Mouse (Mus musculus) forelimb bud, embryonic 11.5 days (tissue): ENCODE results near the gene Usp2.

Experiments
- DNase-seq: peaks from one replicate; pipeline ENCODE4 v3.0.0-alpha.2; 2012; ENCODE audit warnings: low read depth, low spot score

Usp2 gene

DNA sequence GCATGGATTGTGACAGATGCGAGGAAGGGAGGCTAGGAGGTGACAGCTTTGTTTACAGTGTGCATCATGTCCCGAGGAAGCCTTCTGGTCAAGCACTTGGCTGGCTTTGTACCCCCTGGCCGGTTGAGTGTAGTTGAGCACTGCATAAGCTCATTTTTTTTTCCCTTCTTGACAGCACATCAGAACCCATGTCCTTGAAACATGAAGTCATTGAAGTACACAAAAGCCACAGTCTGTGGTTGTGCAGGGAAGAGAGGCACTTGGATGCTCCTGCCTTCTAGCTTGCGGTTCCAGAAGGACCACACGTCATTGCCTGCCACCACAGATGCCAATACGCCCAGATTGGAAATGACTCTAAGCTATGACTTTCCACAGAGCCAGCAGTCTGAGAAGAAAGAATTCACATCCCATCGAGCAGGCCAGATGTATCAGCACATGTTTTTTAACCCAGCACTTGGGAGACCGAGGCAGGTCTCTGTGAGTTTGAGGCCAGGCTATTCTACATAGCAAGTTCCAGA, 53.2 kb downstream of the Usp2 start:
- no peak for DNase-seq

DNA sequence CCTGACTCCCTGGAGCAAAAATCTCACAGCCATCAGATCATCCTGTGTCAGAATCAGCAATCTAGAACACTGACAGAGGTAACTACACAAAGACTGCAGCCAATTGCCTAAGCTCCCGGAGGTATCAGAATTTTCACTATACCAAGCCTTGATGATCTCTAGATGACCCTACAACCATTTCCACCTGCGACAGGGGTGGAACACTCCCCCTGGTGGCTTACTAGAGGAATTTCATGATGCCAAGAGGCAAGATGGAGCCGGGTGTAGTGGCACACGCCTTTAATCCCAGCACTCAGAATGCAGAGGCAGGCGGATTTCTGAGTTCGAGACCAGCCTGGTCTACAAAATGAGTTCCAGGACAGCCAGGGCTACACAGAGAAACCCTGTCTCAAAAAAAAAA, 57.5 kb downstream of the Usp2 start:
- DNase-seq, result no peak

DNA sequence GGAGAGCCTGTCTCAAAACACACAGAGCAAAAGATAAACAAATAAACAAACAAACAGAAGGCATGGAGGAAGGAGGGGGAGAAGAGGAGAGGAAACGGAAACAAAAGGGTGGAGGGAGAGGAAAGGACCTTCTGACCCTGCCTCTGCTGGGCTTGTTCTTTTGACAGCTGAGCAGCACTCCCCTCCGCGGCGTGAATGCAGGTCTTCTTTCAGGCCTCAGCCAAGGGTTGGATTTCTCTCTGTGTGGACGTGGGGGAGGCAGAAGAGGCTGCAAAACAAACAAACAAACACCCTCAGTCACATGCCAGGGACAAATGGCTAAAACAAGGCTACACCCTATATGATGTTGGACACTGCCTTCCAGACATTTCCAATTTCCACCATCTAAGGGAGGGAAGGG, 58.2 kb downstream of the Usp2 start:
- no peak for DNase-seq

DNA sequence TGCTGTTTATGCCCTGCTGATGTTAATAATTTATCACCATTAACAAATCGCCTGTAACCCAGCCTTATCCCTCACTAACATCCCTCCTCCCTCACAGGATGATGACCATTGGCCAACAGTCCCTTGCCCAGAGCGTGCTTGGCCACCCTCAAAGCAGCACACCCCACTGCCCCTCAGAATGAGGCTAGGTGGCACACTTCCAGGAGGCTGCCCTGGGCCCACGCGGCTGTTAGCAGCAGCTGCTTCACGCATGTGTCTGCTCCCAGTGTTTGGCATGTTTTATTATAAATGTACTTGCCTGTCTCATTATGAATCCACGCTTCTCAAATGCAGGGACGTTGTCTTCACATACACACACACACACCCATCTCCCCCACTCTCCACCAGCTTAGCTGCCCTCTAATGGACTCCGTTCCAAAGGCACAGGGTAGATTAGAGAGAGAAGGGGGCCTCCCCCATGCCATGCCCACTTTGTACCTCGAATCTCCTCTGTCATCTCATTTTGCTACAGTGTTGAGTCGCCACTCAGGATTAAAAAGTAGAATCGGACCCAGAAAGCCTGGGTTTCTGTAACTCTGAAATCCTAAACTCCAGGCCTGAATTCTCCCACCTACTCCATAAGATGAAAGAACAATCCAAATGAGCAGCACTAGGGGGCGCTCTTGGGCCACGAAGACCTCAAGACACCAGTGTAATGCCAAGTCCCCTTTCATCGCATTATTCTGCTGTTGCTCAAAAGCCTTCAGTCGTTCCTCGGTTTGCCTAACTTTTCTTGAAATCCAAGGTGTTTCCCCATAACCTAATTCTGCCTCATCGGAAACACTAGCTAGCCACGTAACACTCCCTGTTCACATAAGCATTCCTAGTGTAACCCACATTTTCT, 59.0 kb downstream of the Usp2 start:
- peak; percentile 88 for DNase-seq

DNA sequence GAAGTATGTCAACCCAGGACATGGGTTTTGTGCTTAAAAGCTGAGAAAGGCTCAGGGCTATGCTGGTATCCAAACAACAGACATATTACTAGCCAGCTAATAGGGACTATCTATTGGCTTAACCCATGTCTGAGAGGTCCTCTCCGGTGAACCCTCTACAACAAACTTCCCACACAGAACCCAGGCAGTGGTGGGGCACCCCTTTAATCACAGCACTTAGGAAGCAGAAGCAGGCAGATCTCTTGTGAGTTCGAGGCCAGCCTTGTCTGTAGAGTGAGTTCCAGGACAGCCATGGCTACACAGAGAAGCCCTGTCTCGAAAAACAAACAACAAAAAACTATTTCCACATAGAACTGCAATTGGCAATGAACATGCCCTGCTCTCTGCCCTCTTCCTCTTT, 59.9 kb downstream of the Usp2 start:
- DNase-seq, result no peak

DNA sequence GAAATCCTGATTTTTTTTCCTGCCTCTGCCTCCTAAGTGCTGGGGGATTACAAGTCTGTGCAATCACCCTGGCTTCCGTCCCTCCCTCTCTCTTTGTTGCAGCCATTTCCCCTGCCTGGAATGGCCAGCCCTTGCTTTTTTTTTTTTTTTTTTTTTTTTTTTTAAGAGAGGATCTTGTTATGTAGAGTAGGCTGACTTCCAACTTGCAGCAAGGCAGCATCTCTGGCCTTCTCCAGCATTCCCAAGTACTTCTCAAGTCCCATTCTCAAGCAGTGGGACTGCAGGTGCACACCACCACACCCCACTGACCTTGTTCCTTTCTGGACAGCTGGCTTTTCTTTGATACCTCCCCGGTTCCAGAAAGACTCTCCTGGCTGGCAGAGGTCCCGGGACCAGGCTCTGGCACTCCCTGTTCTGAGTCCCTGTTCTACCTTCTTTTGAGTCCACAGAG, 60.6 kb downstream of the Usp2 start:
- no peak for DNase-seq

DNA sequence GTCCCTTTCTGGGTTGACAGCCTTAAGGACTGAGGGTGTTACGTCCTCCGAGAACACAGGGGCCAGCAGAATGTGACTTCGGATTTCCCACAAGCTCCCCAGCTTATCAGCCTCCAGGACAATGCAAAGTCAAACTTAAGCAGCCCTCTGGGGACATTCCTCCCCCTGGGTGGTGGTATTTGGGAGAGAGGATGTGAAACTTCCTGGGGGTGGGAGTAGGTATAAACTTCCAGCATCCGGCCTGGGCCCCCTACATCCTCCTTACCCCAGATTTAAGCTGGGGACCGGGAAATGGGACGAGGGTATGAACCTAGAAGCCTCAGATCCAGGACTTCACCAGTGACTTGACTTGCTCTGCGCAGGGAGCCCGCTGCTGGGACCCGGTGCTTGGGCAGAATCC, 62.8 kb downstream of the Usp2 start:
- DNase-seq, result no peak

DNA sequence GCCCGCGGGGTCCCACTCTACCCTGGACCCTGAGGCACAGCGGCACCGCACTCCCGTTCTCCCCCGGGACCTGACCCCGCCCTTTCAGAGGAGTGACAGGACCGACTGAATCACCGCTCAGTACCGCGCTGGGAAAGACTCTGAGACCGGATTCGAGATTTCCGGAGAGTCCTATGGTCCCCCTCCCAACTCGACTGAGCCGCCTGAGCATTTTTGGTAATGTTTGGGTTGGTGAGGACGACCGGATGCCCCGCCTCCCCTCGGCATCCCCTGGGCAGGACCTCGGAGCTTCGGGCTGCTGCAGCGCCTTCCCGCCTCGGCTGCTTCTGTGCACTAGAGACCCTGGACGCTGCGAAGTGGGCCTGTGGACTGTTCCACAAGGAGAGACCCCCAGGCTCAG, 63.2 kb downstream of the Usp2 start:
- peak; percentile 59 for DNase-seq

DNA sequence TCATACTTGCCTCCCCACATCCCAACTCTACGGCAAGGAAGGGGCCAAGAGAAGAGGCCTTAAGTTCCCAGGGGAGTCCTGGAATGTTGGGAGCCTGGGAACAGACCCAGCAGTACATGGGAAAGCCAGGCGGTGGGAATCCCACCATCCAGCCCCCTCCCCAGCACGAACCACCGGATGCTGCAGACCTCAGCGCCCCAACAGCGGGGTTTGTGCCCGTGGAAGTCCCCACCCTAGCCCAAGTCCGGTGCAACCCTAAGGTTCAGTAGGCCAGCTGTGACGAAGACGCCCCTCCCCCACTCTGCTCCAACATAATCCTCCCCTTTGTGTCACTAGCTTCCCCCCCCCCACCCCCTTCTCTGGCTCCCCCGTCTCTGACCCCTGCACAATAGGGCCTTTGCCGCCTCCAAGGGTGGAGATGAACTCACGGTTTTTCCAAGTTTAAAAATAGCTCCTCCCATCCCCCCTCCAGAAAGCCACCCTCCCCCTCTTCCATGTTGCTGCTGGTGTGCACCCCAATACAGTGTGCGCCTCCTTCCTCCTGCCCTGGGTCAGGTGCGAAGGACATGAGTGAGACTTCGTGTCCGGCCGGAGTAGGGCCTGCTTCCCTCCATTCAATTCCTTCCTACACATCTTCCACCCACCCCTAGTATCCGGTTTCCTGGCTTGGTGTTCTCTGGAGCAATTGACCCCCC, 63.9 kb downstream of the Usp2 start:
- no peak for DNase-seq

GRCm38 (mm10) chr9:44131276-44131590, 64.4 kb downstream of the Usp2 start:
- DNase-seq, result no peak

DNA sequence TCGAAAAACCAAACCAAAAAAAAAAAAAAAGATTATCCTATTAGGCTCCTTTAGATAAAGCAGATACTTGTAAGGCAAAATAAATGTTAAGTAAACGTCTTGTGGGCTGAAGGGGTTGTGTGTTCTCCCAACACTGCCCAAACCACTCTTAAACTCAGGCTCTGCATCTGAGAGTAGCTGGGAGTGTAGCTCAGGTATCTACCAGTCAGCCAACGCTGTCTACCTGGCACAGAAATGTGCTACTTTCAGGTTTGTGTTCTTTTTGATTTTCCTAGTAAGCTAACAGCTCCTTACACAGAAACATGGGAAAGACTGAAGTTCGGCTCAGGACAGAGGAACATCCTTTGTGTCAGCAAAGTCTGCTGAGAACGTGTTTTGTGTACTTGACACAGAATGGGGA, 65.4 kb downstream of the Usp2 start:
- no peak for DNase-seq

GRCm38 (mm10) chr9:44133287-44133686, 66.5 kb downstream of the Usp2 start:
- DNase-seq, result no peak

GRCm38 (mm10) chr9:44134101-44134850, 67.5 kb downstream of the Usp2 start, which contains the start of gene Mcam:
Gene Mcam (plus strand): TSS chr9:44134469.
- DNase-seq, result no peak

DNA sequence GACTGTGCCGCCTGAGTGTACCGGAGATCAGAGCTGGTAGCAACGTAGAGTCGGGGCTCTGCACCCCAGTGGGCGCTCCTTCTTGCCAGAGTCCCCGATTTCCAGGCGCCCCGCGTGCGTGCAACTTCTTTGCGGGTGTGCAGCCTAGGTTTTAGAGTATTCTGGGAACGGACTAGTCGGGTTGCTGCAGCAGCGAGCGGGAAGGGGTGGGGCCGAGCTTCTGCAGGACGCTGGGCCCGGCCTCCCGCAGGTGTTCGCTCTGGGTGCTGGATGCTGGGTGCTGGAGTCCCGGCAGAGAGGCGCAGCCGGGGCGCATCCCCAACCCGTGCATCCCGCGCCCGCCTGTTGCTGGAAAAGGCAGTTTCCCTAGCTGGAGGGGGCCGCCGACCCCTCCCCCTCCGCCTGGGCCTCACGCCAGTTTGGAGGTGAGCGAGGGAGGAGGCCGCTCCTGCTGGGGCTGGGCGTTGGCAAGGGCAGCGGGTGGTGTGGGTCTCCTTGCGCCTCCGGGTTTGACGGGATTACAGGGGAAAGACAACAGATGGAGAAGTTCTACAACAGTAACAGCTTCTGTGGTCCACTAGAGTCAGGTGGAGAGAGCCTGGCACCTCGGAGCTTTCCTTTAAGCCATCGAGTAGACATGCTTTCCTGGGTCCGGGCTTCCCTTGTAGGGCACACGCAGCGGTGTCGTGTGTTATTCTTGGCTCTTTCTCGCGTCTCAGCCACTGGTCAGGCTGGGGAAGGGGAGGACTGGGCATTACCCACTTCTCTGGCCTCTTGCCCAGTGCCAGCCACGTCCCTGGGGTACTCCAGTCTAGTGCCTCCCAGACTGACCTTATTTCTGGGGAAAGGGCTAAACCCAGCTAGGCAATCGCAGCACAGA, 68.3 kb downstream of the Usp2 start:
- DNase-seq, result no peak

DNA sequence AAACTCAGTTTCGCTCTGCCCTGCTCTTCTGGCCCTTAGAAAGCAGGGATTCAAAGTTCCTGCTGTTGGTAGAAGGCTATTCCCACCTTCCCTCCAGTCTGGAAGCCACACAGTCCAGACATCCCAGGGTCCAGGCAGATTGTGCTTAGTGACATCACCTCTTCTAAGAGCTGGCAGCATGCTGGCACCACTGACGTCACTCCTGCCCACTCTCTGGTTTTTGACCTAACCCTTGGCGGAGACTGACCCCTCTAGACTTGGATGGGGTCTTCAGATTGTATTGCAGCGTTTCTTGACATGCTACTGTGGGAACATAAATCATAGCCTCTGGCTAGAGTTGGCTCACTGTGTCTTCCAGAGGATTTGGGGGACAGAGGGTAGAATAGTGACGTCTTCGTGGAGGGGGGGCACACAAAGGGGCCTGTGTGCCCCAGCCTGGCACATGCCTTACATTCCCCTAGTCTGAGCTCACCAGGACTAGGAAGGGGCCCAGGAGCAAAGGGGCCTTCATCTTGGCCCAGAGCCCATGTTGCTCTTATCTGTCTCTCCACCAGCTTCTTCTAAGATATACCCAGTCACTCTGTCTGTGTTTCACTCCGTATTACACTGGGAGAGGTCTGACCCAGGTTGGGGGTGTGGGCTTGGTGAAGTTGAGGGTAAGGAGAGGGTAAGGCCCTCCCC, 69.0 kb downstream of the Usp2 start:
- no peak for DNase-seq

- DNase-seq, result no peak
These were observed 71.0 kb downstream of the Usp2 start for GRCm38 (mm10) chr9:44137846-44138245.

DNA sequence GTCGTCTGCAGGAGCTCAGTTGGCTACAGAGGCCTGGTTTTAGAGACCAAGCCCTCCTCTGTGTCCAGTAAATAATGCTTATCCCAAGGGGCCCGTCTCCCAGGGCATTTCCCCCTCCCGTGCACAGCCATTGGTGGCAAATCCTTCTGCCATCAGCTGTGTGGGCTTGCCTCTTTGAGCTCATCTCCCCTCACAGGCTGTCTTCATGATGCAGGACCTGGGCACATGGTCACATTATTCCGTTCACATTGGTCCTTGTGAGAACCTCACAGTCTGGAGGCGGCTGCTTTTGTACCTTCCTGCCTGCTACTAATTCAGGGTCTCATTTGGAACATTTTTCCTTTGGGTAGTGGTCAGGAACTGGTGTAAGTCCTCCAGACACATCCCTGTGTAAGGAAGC, 75.1 kb downstream of the Usp2 start:
- no peak for DNase-seq

GRCm38 (mm10) chr9:44143421-44143820, 76.6 kb downstream of the Usp2 start:
- DNase-seq, result no peak

DNA sequence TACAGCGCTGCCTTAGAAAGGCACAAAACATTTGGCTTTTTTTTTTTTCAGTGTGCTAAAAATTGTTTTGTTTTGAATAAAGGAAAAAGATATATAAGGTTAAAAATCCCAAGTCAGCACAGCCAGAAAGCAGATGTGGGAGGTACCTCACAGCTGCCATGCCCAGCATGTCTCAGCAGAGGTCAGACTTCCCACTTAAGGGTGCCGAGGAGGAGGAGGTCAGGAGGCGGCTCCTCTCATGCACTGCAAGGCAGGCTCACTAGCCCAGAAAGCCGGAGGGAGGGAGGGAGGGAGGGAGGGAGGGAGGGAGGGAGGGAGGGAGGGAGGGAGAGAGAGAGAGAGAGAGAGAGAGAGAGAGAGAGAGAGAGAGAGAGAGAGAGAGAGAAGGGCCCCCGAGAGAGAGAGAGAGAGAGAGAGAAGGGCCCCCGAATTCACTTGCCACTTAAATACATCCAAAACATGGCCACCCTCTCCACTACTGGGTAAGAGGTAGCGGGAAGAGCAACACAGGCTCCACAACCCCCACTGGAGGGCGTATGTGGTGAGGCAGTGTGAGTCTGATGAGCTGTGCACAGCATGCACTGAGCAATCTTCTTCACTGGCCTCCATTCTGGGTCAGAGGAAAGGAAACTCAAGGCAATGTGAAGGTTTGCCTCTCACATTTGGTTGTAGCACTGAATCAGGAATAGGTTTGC, 77.3 kb downstream of the Usp2 start:
- no peak for DNase-seq

- no peak for DNase-seq
These were observed 77.9 kb downstream of the Usp2 start for GRCm38 (mm10) chr9:44144718-44145060.
